Mouse (Mus musculus) right cerebral cortex, postnatal 14 days (tissue): ENCODE results near the gene Efna4.

ENCODE experiments used
- DNase-seq: peaks from one replicate; pipeline ENCODE4 v3.0.0; 2022

Efna4 gene

GRCm38 (mm10) chr3:89300071-89300470 is 37.8 kb downstream of the Efna4 start:
- DNase-seq: no peak

- no peak for DNase-seq
Observed at GRCm38 (mm10) chr3:89299499-89299898, 38.3 kb downstream of the Efna4 start.

GRCm38 (mm10) chr3:89298908-89299307 is 38.9 kb downstream of the Efna4 start:
- DNase-seq: no peak

GRCm38 (mm10) chr3:89296761-89297396 is 40.9 kb downstream of the Efna4 start:
- no peak for DNase-seq

DNA sequence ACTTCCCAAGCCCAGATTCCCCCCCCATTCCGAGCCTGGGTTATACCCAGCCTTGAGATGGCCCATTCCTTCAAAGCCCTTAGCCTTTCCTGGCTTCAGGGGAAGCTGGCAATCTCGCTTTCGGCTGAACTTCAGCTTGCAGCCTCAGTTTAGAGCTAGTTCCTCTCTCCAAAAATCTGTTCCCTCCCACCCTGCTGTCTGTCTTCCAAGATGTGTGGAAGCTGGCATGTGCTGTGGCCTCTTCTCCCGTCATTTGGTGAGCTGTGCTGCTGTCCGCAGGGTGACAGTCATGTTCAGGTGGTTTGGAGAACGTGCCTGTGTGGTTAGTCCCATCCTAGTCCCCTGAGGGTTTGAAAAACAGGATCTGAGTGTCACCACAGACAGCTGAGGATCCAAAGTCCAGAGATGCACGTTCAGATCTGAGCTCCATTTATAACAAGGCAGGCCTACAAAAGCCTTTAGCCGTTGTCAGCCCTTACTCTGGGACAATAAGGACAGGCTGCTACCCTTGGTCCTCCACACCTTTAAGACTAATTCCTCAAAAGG is 42.1 kb downstream of the Efna4 start:
- DNase-seq: no peak

DNA sequence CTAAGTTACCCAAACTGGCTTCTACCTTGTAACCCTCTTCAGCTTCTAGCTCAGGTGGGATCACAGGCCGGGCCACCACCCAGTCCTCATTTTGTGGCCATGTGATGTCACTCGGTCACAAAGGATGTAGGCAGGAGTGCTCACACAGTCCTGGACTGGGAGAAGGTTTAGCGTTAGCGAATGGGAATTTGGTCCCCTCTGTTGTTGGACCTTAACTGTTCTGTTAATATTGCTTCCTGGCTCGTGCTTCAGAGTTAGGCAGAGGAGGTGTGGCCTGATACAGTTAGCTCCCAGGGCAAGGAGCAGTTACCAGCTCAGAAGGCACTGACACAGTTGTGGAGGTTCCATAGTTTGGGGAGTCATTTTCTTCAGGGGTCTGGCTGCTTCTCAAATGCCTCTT is 43.6 kb downstream of the Efna4 start:
- DNase-seq: no peak

GRCm38 (mm10) chr3:89293247-89293918 is 44.4 kb downstream of the Efna4 start:
- DNase-seq: no peak

DNA sequence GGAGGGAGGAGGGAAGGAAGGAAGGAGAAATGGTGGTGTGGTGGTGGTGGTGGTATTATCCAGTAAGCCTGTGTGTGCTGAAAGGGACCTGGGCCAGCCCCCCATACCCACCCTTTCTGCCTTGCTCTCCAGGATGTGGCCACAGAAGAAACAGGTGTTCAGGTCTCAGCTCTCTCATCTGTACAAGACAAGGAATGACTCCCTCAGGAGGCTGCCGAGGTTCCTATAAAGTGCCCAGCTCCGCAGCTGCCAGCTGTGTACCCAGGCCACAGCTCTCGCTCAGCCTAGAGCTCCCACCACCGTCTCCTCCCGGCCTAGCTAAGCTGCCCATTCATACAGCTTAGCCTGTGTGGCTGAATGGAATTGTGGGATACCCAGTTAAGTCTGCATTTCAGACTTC is 45.5 kb downstream of the Efna4 start:
- DNase-seq: no peak

DNA sequence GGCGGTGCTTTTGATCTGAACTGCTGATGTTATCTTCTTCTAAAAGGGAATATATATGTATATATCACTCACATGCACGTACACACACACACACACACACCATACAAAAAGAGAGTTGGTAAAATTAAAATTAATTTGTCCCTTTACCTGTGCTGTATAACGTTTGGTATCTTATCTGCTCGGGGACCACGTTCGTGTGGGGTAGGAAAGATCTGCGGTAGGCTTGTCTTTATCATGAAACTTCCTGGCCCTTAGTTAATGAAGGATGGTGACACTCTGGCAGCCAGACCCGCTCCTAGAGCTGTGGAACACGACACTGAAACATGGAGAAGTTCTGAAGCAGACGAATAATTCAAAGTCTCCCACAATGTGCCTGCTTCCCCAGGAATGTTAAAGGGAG is 46.0 kb downstream of the Efna4 start:
- no peak for DNase-seq

GRCm38 (mm10) chr3:89288503-89288928 is 49.3 kb downstream of the Efna4 start:
- no peak for DNase-seq

DNA sequence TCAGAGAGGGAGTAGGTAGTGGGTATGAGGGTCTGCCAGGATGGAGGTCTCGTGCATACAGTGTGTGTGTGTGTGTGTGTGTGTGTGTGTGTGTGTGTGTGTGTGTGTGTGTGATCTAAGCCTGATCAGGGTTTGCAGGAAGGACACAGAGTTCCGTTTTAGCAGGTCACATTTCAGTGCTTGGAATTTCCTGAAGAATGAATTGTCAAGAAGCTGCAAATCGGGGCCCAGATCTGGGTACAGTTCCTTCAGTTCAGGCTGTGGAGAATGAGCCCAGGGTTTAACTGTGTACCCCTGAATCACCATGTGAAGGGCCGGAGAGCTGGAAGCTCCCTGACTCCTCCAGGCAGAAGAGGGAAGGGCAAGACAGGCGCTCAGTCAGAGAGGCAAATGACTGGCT is 50.5 kb downstream of the Efna4 start:
- no peak for DNase-seq

GRCm38 (mm10) chr3:89285526-89285925 is 52.3 kb downstream of the Efna4 start:
- no peak for DNase-seq

DNA sequence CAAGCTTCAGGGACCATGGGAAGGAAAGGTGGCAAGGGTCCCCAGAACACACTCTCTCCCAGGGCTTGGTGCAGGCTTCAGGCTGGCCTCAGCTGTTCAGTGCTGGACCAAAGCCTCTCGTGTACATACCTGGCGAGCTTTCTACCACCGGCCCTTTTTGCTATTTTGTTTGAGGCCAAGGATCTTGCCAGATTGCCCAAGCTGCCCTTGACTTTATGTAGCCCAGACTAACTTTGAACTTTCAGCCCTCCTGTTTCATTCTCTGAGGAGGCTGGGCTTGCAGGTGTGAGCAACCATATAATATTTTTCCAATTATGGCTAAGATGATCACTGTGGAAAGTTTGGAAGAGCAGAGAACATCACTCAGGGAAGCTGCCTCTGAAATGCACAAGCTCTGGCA is 53.6 kb downstream of the Efna4 start:
- DNase-seq: no peak
